Mouse (Mus musculus): Measurements from ENCODE around the gene Zmat5. TPM values are rescaled to one million over a fixed set of nuclear protein-coding genes. Genes with fewer than 3 reads are reported as not detected.

Gene Zmat5
- polyA plus RNA-seq, 1 experiment from 2014 or later = 66.6 TPM

Other genes with a start within 250 kb of the Zmat5 start
- gene Mtmr3, start 109.8 kb upstream of the Zmat5 start, polyA plus RNA-seq (2014; fragmentation: Nextera tagmentation; extraction: Ambion mirVana) = 26.8 and 27.5 TPM in 2 replicates
- gene Gm11032, start 84.6 kb upstream of the Zmat5 start, polyA plus RNA-seq (2014; fragmentation: Nextera tagmentation; extraction: Ambion mirVana) = not detected in 2 replicates
- gene Ascc2, start 66.9 kb upstream of the Zmat5 start, polyA plus RNA-seq (2014; fragmentation: Nextera tagmentation; extraction: Ambion mirVana) = 36.6 and 37.0 TPM in 2 replicates
- gene Uqcr10, start 336 bp upstream of the Zmat5 start, polyA plus RNA-seq (2014; fragmentation: Nextera tagmentation; extraction: Ambion mirVana) = 564 and 590 TPM in 2 replicates
- 0.28 and 0.43 TPM in 2 replicates for gene Cabp7, start 42.1 kb downstream of the Zmat5 start, polyA plus RNA-seq (2014; fragmentation: Nextera tagmentation; extraction: Ambion mirVana)
- gene Nf2, start 144.9 kb downstream of the Zmat5 start, polyA plus RNA-seq (2014; fragmentation: Nextera tagmentation; extraction: Ambion mirVana) = 52.1 and 52.3 TPM in 2 replicates
- gene Nipsnap1, start 169.3 kb downstream of the Zmat5 start, polyA plus RNA-seq (2014; fragmentation: Nextera tagmentation; extraction: Ambion mirVana) = 78.9 and 79.9 TPM in 2 replicates
- 55.0 and 56.1 TPM in 2 replicates for gene Thoc5, start 190.6 kb downstream of the Zmat5 start, polyA plus RNA-seq (2014; fragmentation: Nextera tagmentation; extraction: Ambion mirVana)
- gene Nefh, start 243.4 kb downstream of the Zmat5 start, polyA plus RNA-seq (2014; fragmentation: Nextera tagmentation; extraction: Ambion mirVana) = 0.42 and 0.53 TPM in 2 replicates

Data from embryonic facial prominence, embryonic 11.5 days (tissue).